Mouse (Mus musculus) kidney, adult 2 months (tissue): ENCODE measurements around the gene Gm49322.

Source experiments
- CTCF ChIP-seq: fragments of 200-500 bp; conservative IDR thresholded peaks from 2 replicates; pipeline ENCODE4 v1.5.1; 2011; ENCODE audit warnings: low read depth, mild to moderate bottlenecking, control low read depth, low read length, moderate library complexity, mixed read lengths; ENCODE audit not compliant: insufficient read depth, insufficient read length
- POLR2A ChIP-seq: fragments of 200-500 bp; IDR thresholded peaks from one replicate; pipeline ENCODE4 v1.6.1; 2011; ENCODE audit warnings: low read depth, low read length, control low read depth

GRCm38 (mm10) chr10:80610116-80610785 is 4.4 kb downstream of the Gm49322 start:
- TF ChIP-seq CTCF, result no peak
- no peak for TF ChIP-seq POLR2A
